Mouse (Mus musculus) hindbrain, embryonic 11.5 days (tissue): ENCODE results near the gene Rap2b. TPM values are rescaled to one million over a fixed set of nuclear protein-coding genes. Genes with fewer than 3 reads are reported as not detected.

ENCODE experiments used
- ATAC-seq: fragments of 200-750 bp; cut with Nextera tagmentation; 2 replicates; pipeline ENCODE4 v1.8.0; 2017; ENCODE audit warnings: mild to moderate bottlenecking, moderate TSS enrichment, moderate library complexity; ENCODE audit not compliant: low FRiP score
- DNase-seq: peaks from one replicate; pipeline ENCODE4 v3.0.0-alpha.2; 2015; ENCODE audit warnings: low spot score
- H3K27ac ChIP-seq: fragments of 300-500 bp; sonication (generic); 2 replicates; pipeline ENCODE4 v1.5.1; 2014; ENCODE audit warnings: mild to moderate bottlenecking, low read depth, low read length
- H3K27me3 ChIP-seq: fragments of 300-500 bp; sonication (generic); 2 replicates; pipeline ENCODE4 v1.6.1; 2014; ENCODE audit warnings: mild to moderate bottlenecking, low read length, moderate library complexity, mixed read lengths; ENCODE audit not compliant: control insufficient read depth, insufficient read depth
- H3K36me3 ChIP-seq: fragments of 300-500 bp; sonication (generic); 2 replicates; pipeline ENCODE4 v1.6.1; 2014; ENCODE audit warnings: mild to moderate bottlenecking, low read length, moderate library complexity, mixed read lengths; ENCODE audit not compliant: control insufficient read depth, insufficient read depth
- H3K4me1 ChIP-seq: fragments of 300-500 bp; sonication (generic); replicated peaks from 2 replicates; pipeline ENCODE4 v1.6.1; 2014; ENCODE audit warnings: low read length, mixed read lengths; ENCODE audit not compliant: control insufficient read depth, insufficient read depth
- H3K4me2 ChIP-seq: fragments of 300-500 bp; sonication (generic); replicated peaks from 2 replicates; pipeline ENCODE4 v1.6.1; 2014; ENCODE audit warnings: mild to moderate bottlenecking, low read depth, low read length
- H3K4me3 ChIP-seq: fragments of 300-500 bp; sonication (generic); 2 replicates; pipeline ENCODE4 v1.5.1; 2014; ENCODE audit warnings: low read depth, low read length
- H3K9ac ChIP-seq: fragments of 300-500 bp; sonication (generic); 2 replicates; pipeline ENCODE4 v1.6.1; 2014; ENCODE audit warnings: low read depth, low read length
- H3K9me3 ChIP-seq: fragments of 300-500 bp; sonication (generic); 2 replicates; pipeline ENCODE4 v1.6.1; 2016; ENCODE audit warnings: low read length; ENCODE audit not compliant: control insufficient read depth
- WGBS: fragments of 180-500 bp; shearing (Covaris S2); extraction: QIAGEN DNeasy Blood & Tissue Kit; methylation state at CpG from one replicate; pipeline ENCODE4 v1.1.7; 2014; 5-methylcytosine and 5-hydroxymethylcytosine counted together
- polyA plus RNA-seq: library from polyadenylated mRNA; unstranded; fragments of >200 nt; fragmentation: Nextera tagmentation; extraction: Ambion mirVana; gene quantifications from 2 replicates; pipeline ENCODE4 v1.2.1, GENCODE M21; 2014

The Rap2b gene
- polyA plus RNA-seq, 1 experiment from 2014 or later, result 13.8 TPM

DNA sequence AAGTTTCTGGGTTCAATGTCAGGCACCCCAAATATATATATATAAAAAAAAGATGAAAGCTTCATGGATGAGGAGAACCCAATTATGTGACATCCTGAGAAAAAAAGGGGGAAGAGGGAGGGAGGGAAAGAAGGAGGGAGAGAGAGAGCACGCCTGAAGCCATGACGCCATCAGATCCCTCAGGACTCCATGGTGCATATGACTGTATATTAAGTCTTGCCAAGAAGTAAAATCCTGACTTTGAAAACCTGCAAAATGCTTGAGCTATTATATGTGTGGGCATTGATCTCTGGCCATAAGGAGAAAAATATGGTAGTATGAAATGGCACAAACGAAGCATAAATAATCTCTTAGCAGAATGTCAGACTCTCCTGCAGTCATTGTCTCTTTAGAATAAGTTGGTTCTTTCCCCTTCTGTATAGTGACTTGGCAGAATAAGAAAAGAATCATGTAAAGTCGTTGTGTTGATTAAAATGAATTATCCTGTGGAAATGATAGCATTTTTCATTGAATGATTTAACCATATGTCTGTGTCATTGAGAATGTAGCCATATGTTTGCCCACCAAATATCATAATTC is 13.3 kb upstream of the Rap2b start:
- Histone ChIP-seq H3K4me1 (no peaks in the 10 kb centered on the region), H3K4me3 (no peak overlapping the region), H3K27me3 (no peaks in the 10 kb centered on the region), H3K36me3 (no peaks in the 10 kb centered on the region), H3K27ac (no peak overlapping the region), H3K9me3 (no peaks in the 10 kb centered on the region), H3K9ac (no peak overlapping the region), H3K4me2 (no peak overlapping the region)
- DNase-seq (no peak), ATAC-seq (no peak)
- 77% methylated on average over 4 of the region's 4 CpGs for WGBS

DNA sequence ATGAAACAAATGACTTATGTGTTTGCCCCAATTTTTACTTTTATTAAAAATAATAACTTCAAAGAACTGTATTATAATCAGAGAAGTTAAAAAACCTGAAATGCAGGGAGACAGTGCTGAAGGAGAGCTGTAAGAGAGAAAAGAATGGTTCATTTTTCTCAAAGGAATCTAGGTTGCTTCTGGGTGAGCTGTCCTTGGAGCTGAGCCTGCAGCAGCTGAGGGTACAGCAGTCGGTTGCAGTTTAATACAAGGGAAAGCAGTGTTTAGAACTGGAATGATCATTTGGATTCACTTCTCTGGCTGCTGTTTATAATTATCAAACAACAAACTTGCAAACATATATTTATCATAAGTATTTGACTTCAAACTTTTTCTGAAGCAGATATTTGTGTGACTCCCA is 12.0 kb upstream of the Rap2b start:
- Histone ChIP-seq H3K36me3 (no peaks in the 10 kb centered on the region), H3K4me2 (no peak overlapping the region), H3K27me3 (no peaks in the 10 kb centered on the region), H3K9me3 (no peaks in the 10 kb centered on the region), H3K4me3 (no peak overlapping the region), H3K27ac (no peak overlapping the region), H3K9ac (no peak overlapping the region), H3K4me1 (no peaks in the 10 kb centered on the region)
- DNase-seq (no peak), ATAC-seq (no peak)
- WGBS, result 90% methylated on average over 1 of the region's 1 CpGs

DNA sequence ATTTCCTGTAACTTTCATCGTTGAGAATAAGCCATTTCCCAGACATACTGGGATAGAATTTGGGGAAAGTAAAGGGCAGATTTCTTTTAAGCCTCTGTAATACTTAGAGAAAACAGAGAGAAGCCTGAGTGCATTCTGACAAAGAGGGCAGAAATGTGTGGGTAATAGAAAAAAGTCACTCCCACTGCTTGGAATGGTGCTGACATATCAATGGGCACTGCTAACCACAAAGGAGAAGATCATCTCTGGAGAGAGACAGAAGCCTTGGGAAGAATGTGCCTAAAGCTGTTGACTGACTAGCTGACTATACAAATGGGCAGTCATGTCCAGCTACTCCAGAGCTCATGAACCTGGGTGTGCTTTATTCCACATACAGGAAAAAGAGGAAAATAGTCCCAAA is 6.0 kb upstream of the Rap2b start:
- 65% methylated on average over 1 of the region's 1 CpGs for WGBS
- no peaks in the 10 kb centered on the region for H3K36me3 ChIP-seq
- no peak for ATAC-seq

DNA sequence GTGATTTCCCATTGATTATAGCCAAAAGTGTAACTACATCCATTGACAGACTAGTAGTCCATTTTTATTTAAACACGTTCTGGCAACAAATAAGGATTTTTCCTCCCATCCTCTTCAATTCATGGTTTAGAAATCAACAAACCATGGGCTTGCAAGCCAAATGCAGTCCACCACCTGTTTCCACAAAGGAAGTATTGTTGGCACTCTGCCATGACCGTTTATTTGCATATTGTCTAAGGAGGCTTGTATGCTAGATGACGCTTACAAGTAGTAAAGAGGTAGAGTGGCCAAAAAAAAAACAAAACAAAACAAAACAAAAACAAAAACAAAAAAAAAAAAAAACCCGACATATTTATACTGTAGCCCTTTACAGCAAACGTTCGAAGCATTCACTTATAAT is 3.3 kb upstream of the Rap2b start:
- DNase-seq, result peak; percentile 28
- no peak for ATAC-seq
- H3K9me3 ChIP-seq, result no peaks in the 10 kb centered on the region
- no peak overlapping the region for H3K9ac ChIP-seq
- 69% methylated on average over 6 of the region's 6 CpGs for WGBS
- no peak overlapping the region for H3K4me3 ChIP-seq
- H3K27me3 ChIP-seq, result no peaks in the 10 kb centered on the region
- H3K4me2 ChIP-seq, result no peak overlapping the region
- H3K36me3 ChIP-seq, result no peaks in the 10 kb centered on the region
- H3K4me1 ChIP-seq, result no peaks in the 10 kb centered on the region
- H3K27ac ChIP-seq, result no peak overlapping the region

More for the DNA sequence above, 6.0 kb upstream of the Rap2b start:
- no peak overlapping the region for H3K9ac ChIP-seq
- H3K4me1 ChIP-seq, result no peaks in the 10 kb centered on the region
- no peaks in the 10 kb centered on the region for H3K9me3 ChIP-seq
- H3K4me2 ChIP-seq, result no peak overlapping the region
- no peak for DNase-seq
- H3K27me3 ChIP-seq, result no peaks in the 10 kb centered on the region
- no peak overlapping the region for H3K4me3 ChIP-seq
- H3K27ac ChIP-seq, result no peak overlapping the region

DNA sequence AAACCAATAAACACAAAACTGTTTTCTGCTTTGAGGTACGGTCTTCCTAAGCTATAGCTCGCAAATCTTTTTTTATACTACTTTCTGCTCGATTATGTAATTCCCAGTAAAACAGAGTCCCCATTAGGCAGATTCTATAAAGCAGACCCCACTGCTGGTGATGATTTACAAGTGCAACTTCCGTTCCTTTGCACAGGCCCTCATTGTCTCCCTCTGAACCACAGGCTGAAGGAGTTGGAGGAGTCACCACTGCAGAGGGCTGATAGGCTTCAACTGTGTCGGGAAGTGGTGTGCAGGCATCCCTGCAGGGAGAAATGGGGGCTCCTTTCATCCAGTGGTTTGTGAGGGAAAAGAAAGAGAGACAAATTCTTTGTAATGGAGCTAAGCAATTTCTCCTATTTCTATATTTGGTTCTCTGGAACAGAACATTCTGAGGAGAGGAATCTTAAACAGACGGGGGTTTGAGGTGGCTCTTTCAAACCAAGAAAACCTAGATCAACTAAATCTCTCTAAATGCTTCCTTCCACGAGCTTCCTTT is 2.6 kb upstream of the Rap2b start:
- no peaks in the 10 kb centered on the region for H3K36me3 ChIP-seq
- WGBS, result 62% methylated on average over 7 of the region's 7 CpGs
- no peak overlapping the region for H3K27ac ChIP-seq
- no peaks in the 10 kb centered on the region for H3K27me3 ChIP-seq
- DNase-seq (no peak), ATAC-seq (no peak)
- H3K4me3 ChIP-seq, result no peak overlapping the region
- no peaks in the 10 kb centered on the region for H3K9me3 ChIP-seq
- H3K4me1 ChIP-seq, result no peaks in the 10 kb centered on the region
- no peak overlapping the region for H3K9ac ChIP-seq
- H3K4me2 ChIP-seq, result no peak overlapping the region

DNA sequence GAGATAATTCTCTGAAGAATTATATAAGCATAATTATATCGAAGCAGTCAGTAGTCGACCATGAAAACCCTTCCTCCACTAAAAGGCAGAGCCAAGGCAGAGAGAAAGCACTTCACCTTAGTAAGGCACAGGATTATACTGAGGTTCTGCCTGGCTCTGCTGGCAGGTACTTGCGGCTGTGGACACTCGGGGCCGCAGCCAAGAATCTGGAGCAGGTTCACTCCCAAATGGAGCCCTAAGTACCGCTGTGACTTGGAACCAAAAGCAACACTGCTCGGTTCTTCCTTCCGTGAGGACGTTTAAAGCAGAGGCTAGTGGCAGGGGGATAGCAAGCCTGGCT is 1.4 kb downstream of the Rap2b start:
- no peaks in the 10 kb centered on the region for H3K36me3 ChIP-seq
- H3K4me1 ChIP-seq, result no peaks in the 10 kb centered on the region
- WGBS, result 6% methylated on average over 9 of the region's 9 CpGs
- ATAC-seq, result no peak
- H3K4me3 ChIP-seq, result peak overlapping the region; percentile 68
- H3K9ac ChIP-seq, result peak overlapping the region; percentile 51
- no peaks in the 10 kb centered on the region for H3K27me3 ChIP-seq
- H3K4me2 ChIP-seq, result peak overlapping the region; percentile 77
- H3K27ac ChIP-seq, result peak overlapping the region; percentile 72
- H3K9me3 ChIP-seq, result no peaks in the 10 kb centered on the region
- DNase-seq, result no peak

DNA sequence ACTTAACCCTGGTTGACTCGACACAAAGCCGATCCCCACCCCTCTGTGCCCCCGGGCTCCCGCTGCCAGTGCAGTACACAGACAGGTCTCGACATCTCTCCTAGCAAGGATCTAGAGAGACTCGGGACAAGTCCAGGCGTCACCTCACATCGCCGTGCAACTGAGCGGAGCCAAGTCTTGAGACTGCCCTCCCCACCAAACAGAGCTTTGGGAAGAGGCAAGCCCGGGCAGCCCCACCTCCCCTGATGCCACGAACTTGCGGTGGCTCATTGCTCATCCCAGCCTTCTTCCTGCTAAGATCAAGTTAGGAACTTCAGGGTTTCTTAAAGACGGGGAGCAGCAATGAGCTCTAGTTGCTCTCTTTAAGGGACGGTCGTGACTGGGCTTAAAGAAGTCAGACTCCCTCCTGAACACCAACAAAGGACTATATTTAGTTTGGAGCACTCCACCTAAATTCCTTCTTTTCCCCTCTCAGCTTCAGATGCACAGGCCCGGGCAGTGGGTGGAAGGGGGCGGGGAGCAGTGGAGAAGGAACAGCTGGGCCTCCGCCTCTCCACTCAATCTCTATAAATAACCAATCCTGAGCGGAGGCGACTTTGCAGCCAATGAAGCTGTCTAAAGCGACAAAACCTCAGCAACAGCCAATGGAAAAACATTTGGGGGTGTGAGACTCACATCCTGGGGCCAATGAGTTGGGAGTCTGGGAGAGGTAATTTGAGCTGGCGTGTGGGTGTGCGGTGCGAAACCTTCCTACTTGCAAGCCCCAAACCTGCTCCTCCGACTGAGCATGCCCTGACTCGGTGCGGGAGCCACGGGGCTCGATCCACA is 1.9 kb downstream of the Rap2b start:
- Histone ChIP-seq H3K27ac (peak overlapping the region; percentile 87), H3K27me3 (no peaks in the 10 kb centered on the region), H3K36me3 (no peaks in the 10 kb centered on the region), H3K4me1 (no peaks in the 10 kb centered on the region), H3K9ac (peak overlapping the region; percentile 51), H3K4me3 (peak overlapping the region; percentile 68), H3K4me2 (peak overlapping the region; percentile 77), H3K9me3 (no peaks in the 10 kb centered on the region)
- peak; percentile 90 for DNase-seq
- peak; percentile 91 for ATAC-seq
- under 1% methylated on average over 29 of the region's 30 CpGs for WGBS

DNA sequence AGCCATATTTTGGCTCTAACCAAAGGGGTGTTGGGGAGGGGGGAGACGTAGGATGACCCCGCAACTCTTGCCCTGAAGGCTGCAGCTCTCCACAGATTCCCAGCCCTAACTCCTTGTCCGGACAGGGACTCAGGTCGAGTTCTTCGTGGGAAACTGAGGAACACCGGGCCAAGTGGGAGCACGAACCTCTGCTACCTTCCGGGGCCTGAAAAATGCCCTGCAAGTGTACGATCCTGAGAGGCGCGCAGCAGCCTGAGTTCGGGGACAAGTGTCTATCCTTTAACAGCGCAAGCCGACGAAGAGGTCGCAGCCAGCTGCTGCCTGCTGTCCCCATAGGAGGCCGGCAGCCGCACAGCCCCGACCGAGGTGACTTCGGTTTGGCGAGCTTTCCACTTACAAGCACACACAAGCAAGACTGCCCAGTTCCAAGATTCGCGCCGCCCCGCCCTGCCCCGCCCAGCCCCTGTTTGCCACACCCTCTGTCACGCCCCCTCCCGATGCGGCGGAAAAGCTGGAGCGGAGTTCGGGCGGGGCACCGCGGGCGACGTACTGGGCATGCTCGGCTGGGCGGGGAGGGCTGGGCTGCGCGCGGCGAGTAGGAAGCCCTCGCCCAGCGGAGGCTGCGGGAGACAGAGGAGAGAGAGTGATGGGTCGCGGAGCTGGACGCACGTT is 2.7 kb downstream of the Rap2b start:
- peak; percentile 94 for ATAC-seq

More for the DNA sequence above, 2.7 kb downstream of the Rap2b start:
- Histone ChIP-seq H3K9ac (peak overlapping the region; percentile 80), H3K4me3 (peak overlapping the region; percentile 68), H3K4me1 (no peaks in the 10 kb centered on the region), H3K9me3 (no peaks in the 10 kb centered on the region), H3K27me3 (no peaks in the 10 kb centered on the region), H3K4me2 (peak overlapping the region; percentile 77), H3K27ac (peak overlapping the region; percentile 87), H3K36me3 (no peaks in the 10 kb centered on the region)
- DNase-seq, result peak; percentile 95
- under 1% methylated on average over 41 of the region's 51 CpGs for WGBS
